18 mouse cellular contexts compared by ENCODE assay signal in the genomic region with DNA sequence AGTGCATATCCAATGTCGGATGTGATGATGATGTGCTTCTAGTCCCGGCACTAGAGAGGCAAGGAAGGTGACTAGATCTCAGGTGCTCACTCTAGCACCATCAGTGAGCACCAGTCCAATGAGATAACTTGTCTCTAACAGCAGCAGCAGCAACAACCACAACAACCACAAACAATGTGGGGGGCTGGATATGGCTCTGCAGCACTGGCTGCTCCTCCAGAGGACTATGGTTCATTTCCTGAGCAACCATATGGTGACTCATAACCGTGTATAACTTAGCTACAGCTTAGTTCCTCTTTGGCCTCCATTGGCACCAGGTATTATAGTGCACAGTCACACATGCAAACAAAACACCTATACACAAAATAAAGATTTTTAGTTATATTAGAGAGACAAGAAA. TPM values are rescaled to one million over a fixed set of nuclear protein-coding genes. Genes with fewer than 3 reads are reported as not detected.
DNase-seq lines count a peak whose midpoint lies in the region; ATAC-seq and TF ChIP-seq lines count a peak whose summit lies in the region.
"Had no signal": no experiment of that assay in that cellular context is flagged by ENCODE, and none has a peak within 500 bp of the region (broad histone marks: within the 10 kb centered on the region; RNA-seq: fewer than 3 reads in every experiment).

No protein-coding gene starts in this region.

- H3K27ac ChIP-seq in liver, embryonic 16.5 days (ENCODE audit: low read length): no peak overlapping the region
- H3K27ac ChIP-seq: embryonic facial prominence, embryonic 15.5 days; hindbrain, embryonic 10.5 days had no signal

- ATAC-seq in G1E (ENCODE audit: extremely low read depth, insufficient number of reproducible peaks, low FRiP score, poor library complexity, severe bottlenecking): peak; percentile 96
- peak; percentile 95 for ATAC-seq in common myeloid progenitor, adult 5-6 weeks (replicated peaks; ENCODE audit: low read depth, poor library complexity, severe bottlenecking)
- peak; percentile 21; the same call in 1 of the 2 replicates for ATAC-seq in liver, embryonic 16.5 days (ENCODE audit: low read depth)
- ATAC-seq: forebrain, postnatal 0 days; intestine, embryonic 16.5 days had no signal

- no peaks in the 10 kb centered on the region for H3K36me3 ChIP-seq in G1E (replicated peaks)
- H3K36me3 ChIP-seq in liver, embryonic 16.5 days (ENCODE audit: control insufficient read depth, insufficient read depth): no peaks in the 10 kb centered on the region
- H3K36me3 ChIP-seq in splenic B cell, adult 2 months (ENCODE audit: control insufficient read depth, insufficient read depth, low read length, poor library complexity, severe bottlenecking): no peaks in the 10 kb centered on the region
- H3K36me3 ChIP-seq: embryonic facial prominence, embryonic 15.5 days; hindbrain, embryonic 10.5 days; lung, embryonic 15.5 days had no signal

- H3K9me3 ChIP-seq in G1E (replicated peaks): no peaks in the 10 kb centered on the region
- H3K9me3 ChIP-seq in liver, embryonic 16.5 days (replicated peaks; ENCODE audit: control insufficient read depth, low read length): no peaks in the 10 kb centered on the region
- H3K9me3 ChIP-seq: embryonic facial prominence, embryonic 15.5 days; hindbrain, embryonic 10.5 days; lung, embryonic 15.5 days had no signal

- no peak overlapping the region for H3K9ac ChIP-seq in liver, embryonic 16.5 days (ENCODE audit: low read depth, low read length)
- H3K9ac ChIP-seq: embryonic facial prominence, embryonic 15.5 days; forebrain, postnatal 0 days; lung, embryonic 15.5 days had no signal

- H3K4me2 ChIP-seq in liver, embryonic 16.5 days (ENCODE audit: low read depth, low read length): no peak overlapping the region
- H3K4me2 ChIP-seq: embryonic facial prominence, embryonic 15.5 days; heart, embryonic 11.5 days; lung, embryonic 15.5 days; midbrain, embryonic 11.5 days had no signal

- H3K4me3 ChIP-seq in G1E (ENCODE audit: low read depth, low read length): no peak overlapping the region
- H3K4me3 ChIP-seq in liver, embryonic 16.5 days (ENCODE audit: low read depth, low read length): no peak overlapping the region
- H3K4me3 ChIP-seq: embryonic facial prominence, embryonic 15.5 days; hindbrain, embryonic 10.5 days; lung, embryonic 15.5 days had no signal

- WGBS in liver, embryonic 16.5 days (ENCODE audit: insufficient replicate concordance): 11% methylated on average over 3 of the region's 3 CpGs

- TF ChIP-seq CTCF in G1E (IDR thresholded peaks at IDR 0.05; ENCODE audit: low read depth, low read length): no peak

- peak; percentile 12 for DNase-seq in G1E (ENCODE audit: low spot score)
- DNase-seq in splenic B cell, adult 2 months (ENCODE audit: low read depth, low spot score): peak; percentile 18
- no peak for DNase-seq in frontal cortex, postnatal 10 days (ENCODE audit: low spot score in 2 of 2)
- DNase-seq in kidney, adult 18-20 months: no peak
- DNase-seq in thymus, postnatal 25 days: no peak
- DNase-seq: cerebellum, adult 11 months; forebrain, postnatal 0 days; gastrocnemius, postnatal 14 days; kidney, postnatal 25 days; left cerebral cortex, postnatal 4 days had no signal

- peaks cover 14% of the 10 kb centered on the region for H3K4me1 ChIP-seq in G1E (ENCODE audit: insufficient read depth, low read depth, low read length)
- H3K4me1 ChIP-seq in liver, embryonic 16.5 days (ENCODE audit: control insufficient read depth, low read depth, low read length): no peaks in the 10 kb centered on the region; the same call in none of the 2 replicates

- H3K27me3 ChIP-seq in G1E (ENCODE audit: insufficient read depth, low read length): peaks cover 28% of the 10 kb centered on the region
- H3K27me3 ChIP-seq in liver, embryonic 16.5 days (ENCODE audit: control insufficient read depth, insufficient read depth, low read depth, low read length): no peaks in the 10 kb centered on the region
- H3K27me3 ChIP-seq in splenic B cell, adult 2 months (ENCODE audit: control insufficient read depth, insufficient read depth, low read length, poor library complexity, severe bottlenecking): no peaks in the 10 kb centered on the region
- H3K27me3 ChIP-seq: embryonic facial prominence, embryonic 15.5 days; lung, embryonic 15.5 days had no signal

RNA-seq across cellular contexts. Expression of a gene that starts 17.2 kb away (rescaled TPM):
- total RNA-seq in G1E (2014; fragmentation: Nextera tagmentation) (38.8 and 49.5 TPM in 2 replicates), G1E (2017) (66.9 and 81.2 TPM in 2 replicates)
- polyA plus RNA-seq in G1E (2012): 77.6 and 112 TPM in 2 replicates
- total RNA-seq in common myeloid progenitor, adult 5-6 weeks (2017): 75.4 and 86.1 TPM in 2 replicates
- 33.0 TPM in 2 replicates for polyA plus RNA-seq in liver, embryonic 16.5 days (2015; fragmentation: Nextera tagmentation; extraction: Ambion mirVana)

RNA-seq across cellular contexts. Expression of a gene that starts 50.9 kb away (rescaled TPM):
- total RNA-seq in G1E (2014; fragmentation: Nextera tagmentation): 64.5 and 64.9 TPM in 2 replicates
- 225 and 263 TPM in 2 replicates for total RNA-seq in G1E (2017)
- 16.9 and 19.3 TPM in 2 replicates for polyA plus RNA-seq in G1E (2012)
- total RNA-seq in common myeloid progenitor, adult 5-6 weeks (2017): 99.8 and 129 TPM in 2 replicates
- 435 and 470 TPM in 2 replicates for polyA plus RNA-seq in liver, embryonic 16.5 days (2015; fragmentation: Nextera tagmentation; extraction: Ambion mirVana)

Comparison
In these comparisons a context has a peak if more than half of its experiments do, and no peak if none do; other contexts are left out.
1. ATAC-seq: peak in every context shown above with its lines; median percentile 96 in G1E; 95 in common myeloid progenitor, adult 5-6 weeks; 21 in liver, embryonic 16.5 days.
2. DNase-seq: peak in G1E (single experiment) and splenic B cell, adult 2 months (single experiment); none in frontal cortex, postnatal 10 days (0 of 2), kidney, adult 18-20 months (single experiment) and thymus, postnatal 25 days (single experiment).